Mouse (Mus musculus) gastrocnemius, postnatal 4 days (tissue): Measurements from ENCODE around the gene Pdlim1. TPM values are rescaled to one million over a fixed set of nuclear protein-coding genes. Genes with fewer than 3 reads are reported as not detected.

Source experiments
- DNase-seq, 2 experiments: peaks; one replicate each; pipeline ENCODE4 v3.0.0; 2021 to 2022; ENCODE audit warnings: low spot score in 2 of 2, mixed read lengths in 2 of 2
- total RNA-seq, 2 experiments: library from RNA; stranded (reverse); gene quantifications; 2 replicates each; pipeline ENCODE4 v1.2.3; 2021

Gene Pdlim1
- total RNA-seq, 2 experiments from 2014 or later = 219 to 227 TPM

DNA sequence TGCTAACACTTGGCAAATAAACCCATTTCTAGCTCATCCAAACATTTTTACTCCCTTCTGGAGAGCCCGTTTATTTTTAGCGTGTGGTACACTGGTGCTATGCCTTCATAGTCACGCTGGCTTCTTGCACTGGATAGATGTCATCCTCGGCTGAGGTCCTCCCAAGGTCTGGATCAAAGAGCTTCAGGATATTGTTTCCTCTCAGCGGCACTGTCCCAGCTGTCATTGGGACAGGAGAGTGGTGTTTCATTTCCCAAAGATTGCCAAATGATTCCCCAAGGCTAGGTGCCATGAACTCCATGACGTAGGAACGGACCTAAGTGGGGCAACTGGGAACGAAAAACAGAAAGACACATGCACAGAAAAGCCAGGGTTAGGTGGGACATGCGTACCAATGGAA is 16.8 kb upstream of the Pdlim1 start:
- no peak for DNase-seq

DNA sequence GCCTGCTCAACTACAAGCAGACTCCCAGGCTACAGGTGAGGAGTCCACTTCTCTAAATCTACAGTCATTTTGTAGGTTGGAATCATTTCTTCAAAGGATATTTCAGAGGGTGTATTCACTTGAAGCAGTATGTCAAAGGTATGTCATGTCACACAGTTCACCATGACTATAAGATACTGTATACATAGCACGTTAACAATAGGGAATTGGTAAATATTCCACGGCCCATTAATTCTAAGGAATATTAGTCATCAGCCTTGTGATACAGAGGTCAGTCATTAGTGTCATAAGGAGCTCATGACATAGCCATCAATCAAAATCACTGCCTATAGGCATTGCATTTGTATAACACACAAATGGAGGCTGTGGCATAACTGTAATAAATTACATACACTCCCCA is 13.1 kb upstream of the Pdlim1 start:
- no peak for DNase-seq

DNA sequence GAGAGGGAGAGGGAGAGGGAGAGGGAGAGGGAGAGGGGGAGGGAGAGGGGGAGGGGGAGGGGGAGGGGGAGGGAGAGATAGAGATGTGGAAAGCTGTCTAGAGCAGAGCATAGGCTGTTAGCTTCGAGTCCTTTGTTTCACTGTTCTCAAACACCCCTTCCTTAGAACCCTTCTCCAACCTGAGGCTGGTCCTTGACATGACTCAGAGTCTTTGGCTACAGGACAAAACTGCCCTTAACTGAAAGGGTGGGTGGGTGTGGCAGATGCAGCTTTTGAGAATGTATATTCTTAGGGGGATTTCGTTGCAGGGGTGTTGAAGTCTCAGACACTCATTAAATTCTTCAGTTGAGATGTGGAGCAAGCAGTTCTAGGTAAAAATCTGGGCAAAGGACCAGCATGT is 11.8 kb upstream of the Pdlim1 start:
- no peak for DNase-seq

DNA sequence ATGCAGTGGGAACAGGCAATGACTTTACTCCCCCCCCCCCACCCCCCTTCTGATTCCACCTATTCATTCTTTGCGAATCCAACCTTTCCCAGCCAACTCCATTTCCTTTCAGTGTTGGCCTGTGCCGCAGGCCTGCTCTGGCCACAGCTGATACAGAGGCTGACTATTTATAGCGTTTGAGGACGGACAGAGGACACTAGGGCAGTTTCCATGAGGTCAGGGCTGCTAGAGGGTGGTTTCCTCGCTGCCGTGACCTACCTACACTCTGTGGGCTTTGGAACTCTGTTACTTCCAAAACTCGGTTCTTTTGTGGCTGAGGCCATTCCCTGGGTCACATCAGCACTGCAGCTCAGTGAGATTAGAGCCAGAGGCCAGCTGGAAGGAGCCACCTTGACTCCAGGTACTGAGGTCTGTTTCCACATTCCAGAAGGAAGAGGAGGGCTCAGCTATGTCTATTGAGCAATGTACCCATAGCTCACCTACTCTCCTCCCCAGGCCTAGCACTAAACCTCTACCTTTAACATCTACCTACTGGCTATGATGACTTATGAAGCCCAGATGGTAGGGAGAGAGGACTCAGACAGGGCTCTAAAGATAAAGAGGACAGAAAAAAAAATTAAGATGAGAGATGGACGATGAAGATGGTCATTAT is 6.9 kb upstream of the Pdlim1 start:
- DNase-seq = no peak

DNA sequence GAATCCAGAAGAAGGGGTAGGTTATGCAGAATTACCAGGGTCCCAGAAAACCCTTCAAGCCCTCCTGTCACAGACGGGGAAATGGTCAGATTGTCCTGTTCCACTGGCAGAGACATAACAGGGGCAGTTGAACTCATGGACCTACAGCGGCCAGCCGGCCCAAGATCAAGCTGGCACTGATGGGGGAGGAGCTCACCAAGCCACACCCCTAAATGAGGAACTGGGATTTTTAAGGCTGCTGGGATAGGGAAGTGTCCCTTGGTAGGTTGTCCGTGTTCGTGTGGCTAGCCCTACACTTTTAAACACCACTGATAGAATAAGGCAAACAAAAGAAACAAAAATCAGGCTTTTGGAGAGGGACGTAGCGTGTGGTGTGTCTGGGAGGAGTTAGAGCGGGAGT is 5.9 kb upstream of the Pdlim1 start:
- DNase-seq = no peak

DNA sequence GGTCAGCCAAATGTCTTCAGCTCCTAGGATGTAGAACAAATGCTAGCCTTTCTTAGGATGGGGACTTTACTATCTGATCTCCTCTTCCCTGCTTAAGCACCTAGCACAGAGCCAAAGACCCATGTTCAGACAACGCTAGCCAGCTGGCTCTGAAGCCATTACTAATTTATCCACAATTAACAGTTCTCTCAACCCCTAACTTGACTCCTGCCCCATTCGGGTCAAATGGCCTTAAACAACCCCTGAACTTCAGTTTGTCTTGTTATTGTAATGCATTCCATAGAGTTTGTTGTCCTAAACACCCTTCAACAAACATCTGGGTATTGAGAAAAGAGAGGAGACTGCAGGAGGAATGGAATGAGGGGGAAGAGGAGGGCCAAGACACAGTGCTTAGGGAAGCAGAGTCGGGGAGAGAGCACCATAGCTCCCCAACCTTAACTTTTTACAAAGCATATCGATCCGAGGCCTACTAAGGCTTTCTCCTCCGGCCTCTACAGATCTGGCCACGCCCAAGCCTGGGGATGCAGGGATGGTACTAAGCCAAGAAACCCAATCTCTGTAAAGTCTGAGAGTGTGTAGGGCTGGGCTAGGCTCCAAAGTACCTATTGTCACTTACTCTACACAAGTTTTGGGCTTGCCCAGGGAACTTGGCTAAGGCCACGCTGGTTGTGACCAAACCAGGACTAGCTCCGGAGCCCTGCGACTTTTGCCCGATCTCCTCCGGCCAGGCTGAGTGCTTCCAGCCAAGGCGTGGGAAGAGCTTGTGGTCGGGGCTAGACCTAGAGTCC is 4.0 kb upstream of the Pdlim1 start:
- no peak for DNase-seq

DNA sequence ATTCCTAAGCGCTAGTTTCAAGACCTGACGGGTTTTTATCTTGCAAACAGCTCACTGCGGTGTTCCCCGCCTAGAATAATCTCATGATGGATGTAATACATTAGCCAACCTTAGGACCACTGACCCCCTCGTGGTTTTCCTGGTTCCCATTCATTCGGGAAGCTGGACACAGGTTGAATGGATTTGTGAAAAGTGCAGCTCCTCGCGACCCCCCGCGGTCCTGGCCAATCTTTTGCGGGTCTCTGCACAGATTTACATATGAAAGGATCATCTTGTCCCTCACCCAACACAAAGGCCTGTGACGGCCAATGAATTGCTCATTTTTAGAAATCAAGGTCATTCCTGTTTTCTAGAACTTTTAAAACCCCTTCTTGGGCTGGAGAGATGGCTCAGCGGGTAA is 1.0 kb upstream of the Pdlim1 start:
- DNase-seq = no peak

DNA sequence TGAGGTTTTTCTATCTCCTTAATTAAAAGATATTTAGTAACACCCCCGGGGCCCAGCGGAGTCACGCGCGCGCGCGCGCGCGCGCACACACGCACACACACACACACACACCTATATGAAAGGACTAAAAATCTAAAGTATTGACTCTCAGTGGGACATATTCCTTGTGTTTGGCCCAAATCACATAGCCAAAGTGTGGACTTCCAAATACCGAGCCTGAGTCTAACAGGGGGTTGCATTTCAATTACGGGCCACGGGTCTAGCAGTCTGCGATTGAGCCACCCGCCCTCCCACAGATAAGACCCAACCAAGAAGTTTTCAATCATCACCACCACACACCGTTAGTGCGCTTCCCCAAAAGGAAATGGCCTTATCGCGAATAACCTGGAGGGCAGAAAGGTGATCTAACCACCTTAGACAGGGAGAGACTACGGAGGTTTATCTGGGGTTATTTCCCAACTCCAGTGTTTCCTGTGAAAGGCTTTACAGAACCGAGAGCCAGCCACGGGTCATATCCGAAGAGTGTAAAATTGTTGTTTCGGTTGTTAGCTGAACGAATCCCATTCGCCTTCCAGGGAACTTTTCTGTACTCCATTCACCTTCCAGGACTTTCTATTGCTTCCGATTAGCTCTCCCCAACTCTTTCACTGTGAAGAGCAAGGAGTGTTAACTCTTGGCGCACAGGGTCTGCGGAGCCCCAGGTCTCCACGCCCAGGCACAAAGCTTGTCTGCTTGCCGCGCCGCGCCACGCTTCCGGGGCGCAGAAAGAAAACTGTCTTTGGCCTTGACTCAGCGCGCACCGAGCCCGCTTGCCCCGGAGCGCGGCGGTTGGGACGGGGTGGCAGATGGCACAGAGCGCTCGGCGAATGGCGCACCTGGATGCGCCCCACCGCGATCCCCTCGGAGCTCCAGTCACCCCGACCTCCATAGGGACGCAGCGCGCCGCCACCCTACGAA is 1.0 kb downstream of the Pdlim1 start:
- DNase-seq = peak; percentile 29 to 51

DNA sequence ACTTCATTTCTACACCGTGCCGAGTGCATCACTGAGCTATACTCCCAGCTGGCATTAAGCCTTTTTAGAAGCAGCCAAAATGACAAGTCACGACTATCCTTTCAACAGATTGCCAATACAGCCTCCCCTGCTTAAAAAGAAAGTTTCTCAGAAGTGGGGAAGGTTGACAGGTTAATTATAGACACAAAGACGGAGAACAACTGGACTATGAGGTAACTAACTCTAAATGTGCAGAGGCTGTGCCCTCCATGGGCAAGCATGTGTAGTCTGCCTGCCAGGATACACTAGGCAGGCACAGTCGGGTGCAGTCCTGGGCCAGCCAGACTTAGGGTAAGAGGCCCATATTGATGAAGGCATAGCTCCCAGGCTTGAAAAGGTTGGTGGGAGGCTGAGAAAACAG is 2.1 kb downstream of the Pdlim1 start:
- no peak for DNase-seq

DNA sequence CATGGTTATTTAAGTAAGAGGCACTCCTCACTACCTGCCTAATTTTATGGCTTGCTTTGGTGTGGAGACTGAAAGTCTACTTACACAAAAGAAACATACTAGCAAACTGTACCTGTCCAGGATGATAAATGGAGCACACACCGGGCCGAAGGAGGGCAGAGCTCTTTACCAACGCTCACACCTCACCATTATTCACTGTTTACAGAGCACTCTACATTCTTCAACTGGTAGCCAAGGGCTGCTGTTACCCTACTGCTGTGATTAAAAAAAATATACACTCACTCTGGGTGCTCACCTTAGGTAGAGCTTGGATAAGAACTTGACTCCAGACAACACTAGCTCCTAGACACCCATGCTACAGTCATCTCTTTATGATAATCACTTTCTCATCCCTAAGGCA is 3.1 kb downstream of the Pdlim1 start:
- no peak for DNase-seq

DNA sequence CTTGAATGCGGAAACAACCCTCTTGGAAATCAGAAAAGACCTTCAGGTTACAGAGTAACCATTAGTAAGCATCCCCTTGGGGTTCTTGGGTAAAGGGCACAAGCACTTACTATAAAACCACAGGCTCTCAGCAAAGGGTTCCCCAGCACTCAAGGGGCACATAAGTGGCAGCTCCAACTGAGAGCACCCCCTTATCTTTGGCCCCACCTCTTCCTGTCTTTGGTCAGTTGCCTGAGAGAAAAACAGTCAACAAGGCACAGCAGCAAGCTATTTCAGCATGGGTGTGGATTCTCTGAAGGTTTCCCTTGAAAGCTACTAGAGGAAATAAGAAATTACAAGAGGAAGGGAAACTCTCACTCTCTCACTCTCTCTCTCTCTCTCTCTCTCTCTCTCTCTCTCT is 4.3 kb downstream of the Pdlim1 start:
- DNase-seq = no peak

DNA sequence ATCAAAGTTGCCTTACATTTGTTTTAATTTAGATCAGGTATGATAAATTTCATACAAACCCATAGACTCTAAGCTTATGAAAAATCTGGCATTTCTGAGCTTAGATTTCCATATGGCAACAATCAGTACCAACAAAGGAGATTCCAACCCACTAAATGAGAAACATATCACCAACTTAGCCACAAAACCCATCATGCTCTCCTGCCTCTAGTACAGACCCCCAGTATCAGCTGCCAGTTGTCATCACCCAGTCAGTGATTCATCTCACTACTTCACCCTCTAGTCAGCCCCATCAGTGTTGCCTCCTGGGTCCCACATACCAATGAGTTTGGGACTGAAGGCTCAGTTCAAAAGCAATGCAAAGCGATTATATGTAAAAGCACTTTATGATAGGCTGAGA is 12.2 kb downstream of the Pdlim1 start:
- no peak for DNase-seq

DNA sequence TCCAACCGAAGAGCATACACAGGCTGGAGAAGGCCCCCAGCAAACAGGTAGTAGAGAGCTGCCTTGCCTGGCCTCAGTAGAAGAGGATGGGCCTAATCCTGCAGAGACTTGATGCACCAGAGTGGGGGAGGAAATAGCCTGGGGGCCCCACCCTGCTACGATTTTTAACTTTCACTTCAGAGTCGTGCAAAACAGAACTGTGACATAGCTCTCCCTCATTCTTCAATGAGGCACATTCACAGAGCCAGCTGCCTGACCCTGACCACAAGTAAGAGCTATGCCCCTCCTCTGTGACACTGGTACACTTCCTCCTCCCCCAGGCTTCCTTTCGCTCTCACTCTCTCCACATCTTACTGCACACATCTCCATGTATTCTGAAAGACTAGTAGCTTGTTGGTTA is 14.2 kb downstream of the Pdlim1 start:
- no peak for DNase-seq

DNA sequence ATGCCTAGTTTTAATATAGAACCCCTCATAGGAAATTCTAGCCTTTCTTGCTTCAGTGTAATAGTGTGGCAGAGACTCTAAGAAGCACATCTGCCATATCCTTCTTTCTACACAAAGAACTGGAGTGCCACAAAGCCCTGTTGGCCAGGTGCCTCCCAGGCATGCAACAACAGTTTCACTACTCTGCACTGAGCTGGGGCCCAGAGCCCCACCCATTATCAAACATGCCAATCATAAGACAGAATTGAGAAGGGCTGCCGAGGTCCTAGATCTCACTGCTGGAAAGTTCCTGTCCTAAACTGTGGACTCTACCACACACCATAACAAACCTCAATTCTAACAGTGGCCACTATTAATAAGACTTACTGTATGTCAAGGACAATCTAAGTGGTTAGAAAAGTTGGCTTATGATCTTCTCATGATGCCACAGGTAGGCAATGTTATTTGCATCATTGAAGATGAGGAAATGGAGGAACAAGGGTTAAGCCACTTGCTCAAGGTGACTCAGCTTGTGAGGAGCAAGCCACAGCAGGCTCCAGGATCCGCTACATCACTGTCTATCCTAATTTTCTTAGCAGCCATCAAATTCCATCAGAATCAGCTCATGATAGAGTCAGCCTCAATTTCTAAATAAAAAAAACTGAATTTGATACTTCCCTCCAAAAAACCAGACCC is 15.1 kb downstream of the Pdlim1 start:
- no peak for DNase-seq

DNA sequence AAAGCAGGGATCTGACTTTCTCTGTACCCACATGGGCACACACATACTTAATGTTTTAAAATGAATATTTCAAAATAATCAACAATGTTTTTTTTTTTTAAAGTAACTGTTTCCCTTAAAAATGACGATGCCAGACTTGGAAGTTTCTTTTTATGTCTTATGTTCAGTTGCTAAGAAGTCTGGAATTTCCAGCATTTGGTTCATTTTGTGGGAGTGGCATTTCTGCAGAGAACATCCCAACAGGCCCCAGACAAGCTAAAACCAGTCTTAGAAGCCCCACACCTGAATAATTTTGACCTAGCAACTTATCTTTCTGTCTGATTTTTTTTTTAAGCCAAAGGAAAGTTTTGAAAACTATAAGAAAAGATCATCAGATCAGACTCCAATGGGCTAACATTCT is 16.1 kb downstream of the Pdlim1 start:
- no peak for DNase-seq

DNA sequence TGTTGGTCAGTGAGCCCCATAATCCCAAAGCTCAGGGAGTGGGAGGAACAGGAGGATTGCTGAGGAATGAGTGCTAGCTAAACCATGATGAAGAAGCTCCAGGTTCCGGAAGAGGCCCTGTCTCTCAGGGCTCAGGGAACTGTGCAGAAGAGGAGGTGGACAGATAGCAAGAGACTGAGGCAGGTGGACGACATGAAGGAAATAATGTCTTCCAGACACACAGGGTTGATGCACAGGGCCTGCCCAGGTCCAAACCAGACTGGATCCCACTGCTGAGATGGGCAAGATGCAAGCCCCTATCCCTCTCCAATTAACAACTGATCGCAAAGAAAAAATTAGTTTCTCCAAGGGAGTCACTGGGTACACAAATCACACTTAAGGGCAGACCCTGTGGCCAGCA is 16.9 kb downstream of the Pdlim1 start:
- DNase-seq = no peak

DNA sequence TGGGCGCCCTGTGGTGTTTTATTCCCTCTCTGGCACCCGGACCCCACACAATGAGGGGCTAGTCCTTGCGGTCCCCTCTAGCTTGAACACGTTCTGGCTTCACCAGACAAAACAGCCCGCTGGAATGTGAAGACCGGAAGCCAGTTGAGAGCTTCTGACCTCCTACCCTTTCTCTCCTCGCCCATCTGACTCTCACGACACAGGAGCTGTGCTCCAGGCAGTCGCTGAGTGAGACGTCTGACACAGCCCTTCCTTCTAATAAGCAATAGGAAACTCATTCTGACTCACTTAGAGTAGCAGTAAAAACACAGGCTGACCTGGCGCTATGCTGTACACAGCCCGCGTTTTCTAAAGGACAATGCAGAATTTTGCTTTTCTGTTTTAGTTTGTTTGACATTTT is 17.9 kb downstream of the Pdlim1 start:
- no peak for DNase-seq

DNA sequence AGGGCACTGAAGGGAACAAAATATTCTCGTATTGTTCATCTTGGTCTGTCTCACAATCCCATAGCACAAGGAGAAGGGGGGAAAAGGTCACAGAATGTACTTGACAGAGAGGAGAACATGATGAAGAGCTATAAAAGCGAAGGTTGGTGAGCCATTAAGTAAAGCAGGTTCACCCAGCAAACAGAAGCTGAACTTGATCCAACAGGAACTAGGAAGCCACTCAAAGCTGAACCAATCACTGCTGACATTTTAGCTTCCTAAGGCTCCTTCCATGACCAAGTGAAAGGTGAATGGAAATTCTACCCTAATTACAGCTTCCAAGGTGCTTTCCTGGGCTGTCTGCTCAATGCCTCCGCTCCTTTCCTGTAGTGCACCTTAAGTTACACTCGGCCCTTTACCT is 20.5 kb downstream of the Pdlim1 start:
- no peak for DNase-seq

DNA sequence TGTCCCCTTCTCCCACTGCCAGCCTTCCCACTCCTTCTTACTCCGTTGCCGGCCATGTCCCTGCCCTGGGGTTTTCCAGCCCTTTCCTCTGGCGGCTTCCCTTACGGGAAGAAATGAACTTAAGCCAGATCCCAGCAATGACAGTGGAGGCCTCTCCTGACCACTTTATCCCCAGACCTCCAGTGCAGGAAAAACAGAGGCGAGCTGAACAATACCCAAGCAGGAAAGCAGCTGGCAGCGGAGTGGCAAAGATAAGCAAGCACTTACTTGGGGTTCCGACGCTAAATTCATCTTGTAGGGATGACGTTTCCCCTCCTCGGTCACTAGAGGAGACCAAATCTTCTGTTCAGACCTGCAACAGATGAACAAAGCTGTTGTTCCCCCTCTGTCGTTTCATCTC is 22.3 kb downstream of the Pdlim1 start:
- DNase-seq = no peak

DNA sequence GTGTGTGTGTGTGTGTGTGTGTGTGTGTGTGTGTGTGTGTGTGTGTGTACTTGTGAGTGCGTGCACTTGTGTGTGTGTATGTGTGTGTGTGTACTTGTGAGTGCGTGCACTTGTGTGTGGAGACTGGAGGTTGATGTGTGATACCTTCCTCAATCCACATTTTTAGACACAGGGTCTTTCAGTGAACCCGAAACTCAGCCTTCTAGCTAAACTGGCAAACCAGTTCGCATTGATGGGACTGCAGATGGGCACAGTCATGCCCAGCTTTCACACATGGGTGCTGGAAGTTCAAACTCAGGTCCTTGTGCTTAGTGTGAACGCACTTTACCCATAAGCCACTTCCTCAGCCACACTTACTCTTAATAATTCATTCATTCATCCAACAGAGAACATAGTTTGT is 23.2 kb downstream of the Pdlim1 start:
- no peak for DNase-seq

DNA sequence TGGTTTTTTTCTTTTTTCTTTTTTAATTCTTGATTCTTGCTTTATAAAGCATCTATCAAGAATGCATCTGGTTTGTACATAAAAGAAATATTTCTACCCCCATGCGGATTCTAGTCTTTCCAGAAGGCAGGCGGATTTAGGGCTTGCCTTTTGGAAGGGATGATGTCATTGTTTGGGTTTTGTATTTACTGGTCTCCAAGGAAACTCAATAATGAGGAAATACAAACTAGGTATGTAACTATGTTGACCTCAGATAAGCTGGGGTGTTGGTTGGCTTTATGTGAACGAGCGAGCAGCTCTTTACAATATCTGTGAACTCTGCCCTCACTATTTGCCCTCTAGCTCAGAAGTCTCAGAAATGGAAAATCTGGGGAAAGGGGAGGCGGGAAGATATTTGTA is 24.4 kb downstream of the Pdlim1 start:
- DNase-seq = no peak
